Mouse (Mus musculus) G1E (cell line): ENCODE measurements around the gene Msh5.

ENCODE experiments used
- CTCF ChIP-seq: IDR thresholded peaks from 2 replicates; pipeline ENCODE4 v1.5.1; 2012; ENCODE audit warnings: low read depth, low read length, inconsistent platforms, mixed read lengths
- GATA1 ChIP-seq: IDR thresholded peaks from 2 replicates; pipeline ENCODE4 v1.6.1; 2012; ENCODE audit warnings: borderline replicate concordance, low read length, inconsistent platforms, mixed read lengths
- POLR2AphosphoS5 ChIP-seq: IDR thresholded peaks from 2 replicates; pipeline ENCODE4 v1.6.1; 2012; ENCODE audit warnings: low read depth, low read length, inconsistent platforms; ENCODE audit not compliant: insufficient replicate concordance
- TAL1 ChIP-seq: conservative IDR thresholded peaks from 2 replicates; pipeline ENCODE4 v1.6.1; 2012; ENCODE audit warnings: low read depth, low read length, inconsistent platforms, mixed read lengths

GRCm38 (mm10) chr17:35085208-35085865, 38.8 kb upstream of the Msh5 start, which contains the start of gene Ly6g6f:
- TF ChIP-seq CTCF (no peak), TAL1 (no peak), POLR2AphosphoS5 (no peak), GATA1 (no peak)
